ENCODE assay signal across 8 mouse cellular contexts in genomic region chr6:30304399-30304917, GRCm38 (mm10). TPM values are rescaled to one million over a fixed set of nuclear protein-coding genes. Genes with fewer than 3 reads are reported as not detected.
DNase-seq lines count a peak whose midpoint lies in the region; ATAC-seq lines count a peak whose summit lies in the region.

Gene Ube2h (minus strand): TSS chr6:30304539.

- no peaks in the 10 kb centered on the region for H3K9me3 ChIP-seq in hindbrain, embryonic 11.5 days (ENCODE audit: control insufficient read depth, low read length)

- peak within 1 kb of the TSS; percentile 86 for H3K27ac ChIP-seq in hindbrain, embryonic 11.5 days (ENCODE audit: low read depth, low read length)

- ATAC-seq in hindbrain, embryonic 11.5 days (ENCODE audit: low FRiP score) = peak; percentile 94

- peak within 1 kb of the TSS; percentile 78 for H3K4me3 ChIP-seq in hindbrain, embryonic 11.5 days (ENCODE audit: low read depth, low read length)

- peak within 1 kb of the TSS; percentile 83 for H3K9ac ChIP-seq in hindbrain, embryonic 11.5 days (ENCODE audit: low read depth, low read length)

- WGBS in hindbrain, embryonic 11.5 days = under 1% methylated on average over 33 of the region's 33 CpGs

- no peaks in the 10 kb centered on the region for H3K36me3 ChIP-seq in hindbrain, embryonic 11.5 days (ENCODE audit: control insufficient read depth, insufficient read depth, low read length)

- peak; percentile 98 for DNase-seq in MN1 (ENCODE audit: low spot score)
- peak; percentile 100 for DNase-seq in cerebellum, adult 9-10 months
- peak; percentile 98 to 100 for DNase-seq in frontal cortex, adult 2 months (ENCODE audit: extremely low spot score in 1 of 2, low spot score in 1 of 2)
- peak; percentile 100 for DNase-seq in hindbrain, embryonic 11.5 days (ENCODE audit: low spot score)
- peak; percentile 100 for DNase-seq in layer of hippocampus, postnatal 10 days (ENCODE audit: low spot score in 2 of 2)
- DNase-seq in lung, postnatal 10 days = peak; percentile 100
- peak; percentile 100 for DNase-seq in ovary, postnatal 36 days (ENCODE audit: low spot score)
- peak; percentile 100 for DNase-seq in thymus, postnatal 25 days

- no peaks in the 10 kb centered on the region for H3K27me3 ChIP-seq in hindbrain, embryonic 11.5 days (ENCODE audit: control insufficient read depth, insufficient read depth, low read length)

- H3K4me1 ChIP-seq in hindbrain, embryonic 11.5 days (replicated peaks; ENCODE audit: control insufficient read depth, insufficient read depth, low read length) = peaks cover 8% of the 10 kb centered on the region; the same call in 1 of the 2 replicates

- H3K4me2 ChIP-seq in hindbrain, embryonic 11.5 days (replicated peaks; ENCODE audit: low read depth, low read length) = peak within 1 kb of the TSS; percentile 47

RNA-seq across cellular contexts. Expression of gene Ube2h, which starts in this region (rescaled TPM):
- polyA plus RNA-seq in frontal cortex, adult 2 months (2012; rRNA removed) = 78.2 and 80.0 TPM in 2 replicates
- 54.9 and 56.1 TPM in 2 replicates for polyA plus RNA-seq in hindbrain, embryonic 11.5 days (2014; fragmentation: Nextera tagmentation; extraction: Ambion mirVana)
- 10 to 100 TPM; 94.0 to 96.5 TPM for total RNA-seq in layer of hippocampus, postnatal 10 days (2021)

Comparison
In these comparisons a context has a peak if more than half of its experiments do, and no peak if none do; other contexts are left out.
1. Peak in every context shown above with its lines: DNase-seq, ATAC-seq, H3K4me3 ChIP-seq and H3K27ac ChIP-seq.